Mouse (Mus musculus): ENCODE measurements around the gene Gm7137. TPM values are rescaled to one million over a fixed set of nuclear protein-coding genes. Genes with fewer than 3 reads are reported as not detected.
"Not testable (repeated sequence)": the region's sequence is repeated elsewhere in the genome, so short reads cannot be mapped to it uniquely, and the experiment has no call there.

The Gm7137 gene
- polyA plus RNA-seq, 1 experiment from 2014 or later = not detected

- no peak for ATAC-seq
- H3K4me3 ChIP-seq (ENCODE audit: low read depth, low read length) = no peak overlapping the region
- no peak for TF ChIP-seq CTCF (IDR thresholded peaks at IDR 0.05; ENCODE audit: low read depth)
- H3K27ac ChIP-seq (ENCODE audit: low read depth, low read length) = no peak overlapping the region
- no peaks in the 10 kb centered on the region for H3K9me3 ChIP-seq (ENCODE audit: control insufficient read depth)
- 87% methylated on average over 2 of the region's 2 CpGs for WGBS
- H3K9ac ChIP-seq (ENCODE audit: low read depth, low read length) = no peak overlapping the region
- no peaks in the 10 kb centered on the region for H3K27me3 ChIP-seq (replicated peaks; ENCODE audit: control insufficient read depth, insufficient read depth, low read length)
- H3K36me3 ChIP-seq (ENCODE audit: control insufficient read depth, insufficient read depth) = no peaks in the 10 kb centered on the region
- H3K4me1 ChIP-seq (replicated peaks; ENCODE audit: control insufficient read depth, insufficient read depth, low read length) = no peaks in the 10 kb centered on the region
- H3K4me2 ChIP-seq (replicated peaks; ENCODE audit: low read depth) = no peak overlapping the region
These were observed 621 bp upstream of the Gm7137 start for GRCm38 (mm10) chr10:77788621-77789020.

GRCm38 (mm10) chr10:77783396-77783795, 4.6 kb downstream of the Gm7137 start:
- not testable (repeated sequence) for H3K36me3 ChIP-seq (ENCODE audit: control insufficient read depth, insufficient read depth); ATAC-seq; H3K4me3 ChIP-seq (ENCODE audit: low read depth, low read length); H3K27me3 ChIP-seq (replicated peaks; ENCODE audit: control insufficient read depth, insufficient read depth, low read length); H3K9ac ChIP-seq (ENCODE audit: low read depth, low read length); H3K27ac ChIP-seq (ENCODE audit: low read depth, low read length); H3K4me1 ChIP-seq (replicated peaks; ENCODE audit: control insufficient read depth, insufficient read depth, low read length); H3K9me3 ChIP-seq (ENCODE audit: control insufficient read depth); H3K4me2 ChIP-seq (replicated peaks; ENCODE audit: low read depth)
- 86% methylated on average over 1 of the region's 3 CpGs for WGBS

- not testable (repeated sequence) for H3K4me3 ChIP-seq (ENCODE audit: low read depth, low read length); H3K36me3 ChIP-seq (ENCODE audit: control insufficient read depth, insufficient read depth); H3K27me3 ChIP-seq (replicated peaks; ENCODE audit: control insufficient read depth, insufficient read depth, low read length); H3K9ac ChIP-seq (ENCODE audit: low read depth, low read length); H3K27ac ChIP-seq (ENCODE audit: low read depth, low read length); ATAC-seq; H3K4me1 ChIP-seq (replicated peaks; ENCODE audit: control insufficient read depth, insufficient read depth, low read length); H3K9me3 ChIP-seq (ENCODE audit: control insufficient read depth); H3K4me2 ChIP-seq (replicated peaks; ENCODE audit: low read depth)
- WGBS = 67% methylated on average over 1 of the region's 1 CpGs
These were observed 5.6 kb downstream of the Gm7137 start, which contains the start of gene Gm3250 for GRCm38 (mm10) chr10:77782442-77782841. Gene Gm3250 (minus strand): TSS chr10:77782542.

- WGBS = no CpG with 5 or more reads among the region's 1 CpGs
- not testable (repeated sequence) for H3K4me2 ChIP-seq (replicated peaks; ENCODE audit: low read depth); H3K27ac ChIP-seq (ENCODE audit: low read depth, low read length); H3K9me3 ChIP-seq (ENCODE audit: control insufficient read depth); H3K27me3 ChIP-seq (replicated peaks; ENCODE audit: control insufficient read depth, insufficient read depth, low read length); H3K36me3 ChIP-seq (ENCODE audit: control insufficient read depth, insufficient read depth); H3K4me1 ChIP-seq (replicated peaks; ENCODE audit: control insufficient read depth, insufficient read depth, low read length); H3K9ac ChIP-seq (ENCODE audit: low read depth, low read length); H3K4me3 ChIP-seq (ENCODE audit: low read depth, low read length); ATAC-seq
These were observed 11.2 kb downstream of the Gm7137 start, which contains the start of gene Gm7138 for GRCm38 (mm10) chr10:77776844-77777243. Gene Gm7138 (minus strand): TSS chr10:77776944.

- H3K9ac ChIP-seq (ENCODE audit: low read depth, low read length); H3K36me3 ChIP-seq (ENCODE audit: control insufficient read depth, insufficient read depth); H3K27me3 ChIP-seq (replicated peaks; ENCODE audit: control insufficient read depth, insufficient read depth, low read length); H3K4me2 ChIP-seq (replicated peaks; ENCODE audit: low read depth); ATAC-seq; H3K9me3 ChIP-seq (ENCODE audit: control insufficient read depth); H3K4me3 ChIP-seq (ENCODE audit: low read depth, low read length); H3K4me1 ChIP-seq (replicated peaks; ENCODE audit: control insufficient read depth, insufficient read depth, low read length); H3K27ac ChIP-seq (ENCODE audit: low read depth, low read length): not testable (repeated sequence)
- WGBS = 100% methylated on average over 1 of the region's 3 CpGs
These were observed 15.9 kb downstream of the Gm7137 start for GRCm38 (mm10) chr10:77772142-77772541.

GRCm38 (mm10) chr10:77771225-77771624, 16.8 kb downstream of the Gm7137 start, which contains the start of gene Gm3238:
Gene Gm3238 (minus strand): TSS chr10:77771325.
- 80% methylated on average over 1 of the region's 1 CpGs for WGBS
- not testable (repeated sequence) for H3K27ac ChIP-seq (ENCODE audit: low read depth, low read length); ATAC-seq; H3K9me3 ChIP-seq (ENCODE audit: control insufficient read depth); H3K27me3 ChIP-seq (replicated peaks; ENCODE audit: control insufficient read depth, insufficient read depth, low read length); H3K4me1 ChIP-seq (replicated peaks; ENCODE audit: control insufficient read depth, insufficient read depth, low read length); H3K4me2 ChIP-seq (replicated peaks; ENCODE audit: low read depth); H3K9ac ChIP-seq (ENCODE audit: low read depth, low read length); H3K4me3 ChIP-seq (ENCODE audit: low read depth, low read length); H3K36me3 ChIP-seq (ENCODE audit: control insufficient read depth, insufficient read depth)

GRCm38 (mm10) chr10:77769727-77770126, 18.3 kb downstream of the Gm7137 start:
- Histone ChIP-seq H3K27ac (ENCODE audit: low read depth, low read length) (no peak overlapping the region), H3K9me3 (ENCODE audit: control insufficient read depth) (no peaks in the 10 kb centered on the region), H3K27me3 (replicated peaks; ENCODE audit: control insufficient read depth, insufficient read depth, low read length) (no peaks in the 10 kb centered on the region), H3K9ac (ENCODE audit: low read depth, low read length) (no peak overlapping the region), H3K4me3 (ENCODE audit: low read depth, low read length) (no peak overlapping the region), H3K4me2 (replicated peaks; ENCODE audit: low read depth) (no peak overlapping the region), H3K36me3 (ENCODE audit: control insufficient read depth, insufficient read depth) (no peaks in the 10 kb centered on the region), H3K4me1 (replicated peaks; ENCODE audit: control insufficient read depth, insufficient read depth, low read length) (no peaks in the 10 kb centered on the region)
- TF ChIP-seq CTCF (IDR thresholded peaks at IDR 0.05; ENCODE audit: low read depth) = no peak
- ATAC-seq = no peak
- 82% methylated on average over 1 of the region's 1 CpGs for WGBS

- no CpG with 5 or more reads among the region's 1 CpGs for WGBS
- not testable (repeated sequence) for H3K9ac ChIP-seq (ENCODE audit: low read depth, low read length)
These were observed 28.4 kb downstream of the Gm7137 start, which contains the start of gene Gm3233 for GRCm38 (mm10) chr10:77759582-77759981. Gene Gm3233 (minus strand): TSS chr10:77759682.

More at GRCm38 (mm10) chr10:77759582-77759981, 28.4 kb downstream of the Gm7137 start, which contains the start of gene Gm3233:
- not testable (repeated sequence) for H3K36me3 ChIP-seq (ENCODE audit: control insufficient read depth, insufficient read depth); H3K9me3 ChIP-seq (ENCODE audit: control insufficient read depth); ATAC-seq; H3K4me1 ChIP-seq (replicated peaks; ENCODE audit: control insufficient read depth, insufficient read depth, low read length); H3K4me2 ChIP-seq (replicated peaks; ENCODE audit: low read depth); H3K27ac ChIP-seq (ENCODE audit: low read depth, low read length); H3K4me3 ChIP-seq (ENCODE audit: low read depth, low read length); H3K27me3 ChIP-seq (replicated peaks; ENCODE audit: control insufficient read depth, insufficient read depth, low read length)
